Mouse (Mus musculus): Measurements from ENCODE around the gene Rapsn. TPM values are rescaled to one million over a fixed set of nuclear protein-coding genes. Genes with fewer than 3 reads are reported as not detected.
"Not testable (repeated sequence)": the region's sequence is repeated elsewhere in the genome, so short reads cannot be mapped to it uniquely, and the experiment has no call there.

Gene Rapsn
- polyA plus RNA-seq, 1 experiment = 1.9 TPM

DNA sequence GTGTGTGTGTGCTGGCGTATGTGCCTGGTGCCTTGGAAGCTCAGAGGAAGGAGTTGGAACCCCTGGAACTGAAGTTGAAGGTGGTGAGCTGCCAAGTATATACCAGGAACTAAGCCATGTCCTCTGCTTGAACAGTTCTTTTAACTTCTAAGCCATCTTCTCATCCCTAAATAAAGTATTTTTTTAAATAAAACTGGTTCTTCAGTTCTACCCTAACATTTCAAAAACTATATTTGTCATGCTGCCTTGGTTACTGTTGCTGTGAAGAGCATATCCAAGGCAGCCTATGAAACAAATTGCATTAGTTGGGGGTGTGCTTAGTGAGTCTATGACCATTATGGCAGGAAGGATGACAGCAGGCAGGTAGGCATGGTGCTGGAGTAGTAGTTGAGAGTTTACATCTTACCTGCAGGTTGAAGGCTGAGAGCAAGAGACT is 10.3 kb upstream of the Rapsn start:
- H3K4me3 ChIP-seq (ENCODE audit: insufficient read depth, low read length) = no peak overlapping the region
- peaks cover 12% of the 10 kb centered on the region for H3K4me1 ChIP-seq (ENCODE audit: control insufficient read depth, insufficient read depth, low read length)
- peak overlapping the region; percentile 91 for H3K27ac ChIP-seq (ENCODE audit: insufficient read depth, low read length)
- TF ChIP-seq POLR2A (IDR thresholded peaks at IDR 0.05; ENCODE audit: extremely low read depth, insufficient read depth, low read length) (no peak; the same call in 1 of the 2 replicates), CTCF (IDR thresholded peaks at IDR 0.05; ENCODE audit: extremely low read depth, insufficient read depth, low read length) (no peak)

DNA sequence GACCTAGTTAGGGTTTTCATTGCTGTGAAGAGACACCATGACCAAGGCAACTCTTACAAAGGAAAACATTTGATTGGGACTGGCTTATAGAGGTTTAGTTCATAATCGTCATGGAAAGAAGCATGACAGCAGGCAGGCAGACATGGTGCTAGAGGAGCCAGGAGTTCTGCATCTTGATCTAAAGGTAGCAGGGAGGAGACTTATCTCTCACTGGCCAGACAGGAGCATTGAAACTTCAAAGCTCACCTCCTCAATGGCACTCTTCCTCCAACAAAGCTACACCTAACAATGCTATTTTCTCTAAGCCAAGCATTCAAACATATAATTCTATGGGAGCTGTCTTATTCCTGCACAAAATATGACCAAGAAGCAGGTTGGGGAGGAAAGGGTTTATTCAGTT is 8.9 kb upstream of the Rapsn start:
- no peak for TF ChIP-seq POLR2A (IDR thresholded peaks at IDR 0.05; ENCODE audit: extremely low read depth, insufficient read depth, low read length)
- no peak for TF ChIP-seq CTCF (IDR thresholded peaks at IDR 0.05; ENCODE audit: extremely low read depth, insufficient read depth, low read length)
- H3K4me1 ChIP-seq (ENCODE audit: control insufficient read depth, insufficient read depth, low read length) = peaks cover 12% of the 10 kb centered on the region
- H3K4me3 ChIP-seq (ENCODE audit: insufficient read depth, low read length) = no peak overlapping the region
- H3K27ac ChIP-seq (ENCODE audit: insufficient read depth, low read length) = 0 out of 2 replicates have a peak overlapping the region, but pooled peaks have one; percentile 40

DNA sequence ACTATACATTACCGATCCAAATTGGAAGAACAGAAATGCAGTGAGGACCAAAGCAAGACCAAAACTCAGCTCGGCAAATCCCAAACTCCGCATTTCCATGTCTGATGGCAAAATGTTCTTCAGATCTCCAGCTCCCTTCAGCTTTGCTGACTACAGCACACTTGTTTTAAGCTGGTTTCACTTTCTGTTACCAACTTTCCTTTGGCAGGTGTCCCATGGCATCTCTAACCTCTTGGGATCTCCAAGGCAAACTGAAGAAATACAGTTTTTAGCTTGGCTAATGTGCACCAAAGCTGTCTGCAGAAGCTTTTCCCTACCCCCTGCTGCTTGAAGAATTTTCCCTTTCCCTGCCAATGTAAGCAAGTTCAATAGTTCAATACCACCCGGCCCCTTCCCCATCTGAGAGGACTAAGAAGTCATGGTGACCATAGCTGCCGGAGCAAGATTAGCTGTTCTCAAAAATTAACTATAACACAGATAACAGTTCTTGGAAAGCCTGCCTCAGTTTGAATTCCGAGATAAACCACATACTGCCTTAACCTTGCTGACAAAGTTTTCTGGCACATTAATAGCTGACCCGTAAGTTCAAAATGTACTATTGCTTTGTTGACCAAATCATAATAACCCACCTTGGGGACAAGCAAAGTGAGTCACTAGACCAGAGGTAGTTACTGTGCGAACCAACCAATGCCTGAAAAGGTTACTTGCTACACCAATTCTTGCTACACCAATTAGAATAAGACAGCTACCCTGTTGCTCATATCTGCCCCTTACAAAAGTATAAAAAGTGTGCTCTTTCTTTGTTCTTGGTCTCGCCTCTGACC is 7.8 kb upstream of the Rapsn start:
- Histone ChIP-seq H3K4me1 (ENCODE audit: control insufficient read depth, insufficient read depth, low read length) (peaks cover 12% of the 10 kb centered on the region), H3K4me3 (ENCODE audit: insufficient read depth, low read length) (no peak overlapping the region), H3K27ac (ENCODE audit: insufficient read depth, low read length) (no peak overlapping the region)
- TF ChIP-seq CTCF (IDR thresholded peaks at IDR 0.05; ENCODE audit: extremely low read depth, insufficient read depth, low read length) = no peak
- no peak for TF ChIP-seq POLR2A (IDR thresholded peaks at IDR 0.05; ENCODE audit: extremely low read depth, insufficient read depth, low read length)

DNA sequence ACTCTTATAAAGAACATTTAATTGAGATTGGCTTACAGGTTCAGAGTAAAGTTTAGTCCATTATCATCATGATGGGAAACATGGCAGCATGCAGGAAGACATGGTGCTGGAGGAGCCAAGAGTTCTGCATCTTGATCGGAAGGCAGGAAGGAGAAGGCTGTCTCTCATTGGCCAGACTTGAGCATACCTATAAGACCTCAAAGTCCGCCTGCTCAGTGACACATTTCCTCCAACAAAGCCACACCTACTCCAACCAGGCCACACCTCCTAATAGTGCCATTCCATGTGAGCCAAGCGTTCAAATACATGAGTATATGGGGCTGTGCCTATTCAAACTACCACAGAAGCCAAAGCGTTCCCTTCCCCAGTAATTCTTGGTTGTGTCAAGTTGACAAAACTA is 4.2 kb upstream of the Rapsn start:
- H3K4me1 ChIP-seq (ENCODE audit: control insufficient read depth, insufficient read depth, low read length) = no peaks in the 10 kb centered on the region; the same call in 1 of the 2 replicates
- no peak for TF ChIP-seq CTCF (IDR thresholded peaks at IDR 0.05; ENCODE audit: extremely low read depth, insufficient read depth, low read length)
- TF ChIP-seq POLR2A (IDR thresholded peaks at IDR 0.05; ENCODE audit: extremely low read depth, insufficient read depth, low read length) = no peak
- H3K4me3 ChIP-seq (ENCODE audit: insufficient read depth, low read length) = no peak overlapping the region
- no peak overlapping the region for H3K27ac ChIP-seq (ENCODE audit: insufficient read depth, low read length)

- Histone ChIP-seq H3K27ac (ENCODE audit: insufficient read depth, low read length) (no peak overlapping the region), H3K4me3 (ENCODE audit: insufficient read depth, low read length) (no peak overlapping the region), H3K4me1 (ENCODE audit: control insufficient read depth, insufficient read depth, low read length) (no peaks in the 10 kb centered on the region)
- no peak for TF ChIP-seq CTCF (IDR thresholded peaks at IDR 0.05; ENCODE audit: extremely low read depth, insufficient read depth, low read length)
- TF ChIP-seq POLR2A (IDR thresholded peaks at IDR 0.05; ENCODE audit: extremely low read depth, insufficient read depth, low read length) = no peak
Measured at GRCm38 (mm10) chr2:91033000-91033399, 2.4 kb upstream of the Rapsn start.

- Histone ChIP-seq H3K4me1 (ENCODE audit: control insufficient read depth, insufficient read depth, low read length) (no peaks in the 10 kb centered on the region), H3K4me3 (ENCODE audit: insufficient read depth, low read length) (no peak overlapping the region), H3K27ac (ENCODE audit: insufficient read depth, low read length) (no peak overlapping the region)
- TF ChIP-seq POLR2A (IDR thresholded peaks at IDR 0.05; ENCODE audit: extremely low read depth, insufficient read depth, low read length) = no peak
- no peak for TF ChIP-seq CTCF (IDR thresholded peaks at IDR 0.05; ENCODE audit: extremely low read depth, insufficient read depth, low read length)
Measured at GRCm38 (mm10) chr2:91041786-91042185, 6.4 kb downstream of the Rapsn start.

DNA sequence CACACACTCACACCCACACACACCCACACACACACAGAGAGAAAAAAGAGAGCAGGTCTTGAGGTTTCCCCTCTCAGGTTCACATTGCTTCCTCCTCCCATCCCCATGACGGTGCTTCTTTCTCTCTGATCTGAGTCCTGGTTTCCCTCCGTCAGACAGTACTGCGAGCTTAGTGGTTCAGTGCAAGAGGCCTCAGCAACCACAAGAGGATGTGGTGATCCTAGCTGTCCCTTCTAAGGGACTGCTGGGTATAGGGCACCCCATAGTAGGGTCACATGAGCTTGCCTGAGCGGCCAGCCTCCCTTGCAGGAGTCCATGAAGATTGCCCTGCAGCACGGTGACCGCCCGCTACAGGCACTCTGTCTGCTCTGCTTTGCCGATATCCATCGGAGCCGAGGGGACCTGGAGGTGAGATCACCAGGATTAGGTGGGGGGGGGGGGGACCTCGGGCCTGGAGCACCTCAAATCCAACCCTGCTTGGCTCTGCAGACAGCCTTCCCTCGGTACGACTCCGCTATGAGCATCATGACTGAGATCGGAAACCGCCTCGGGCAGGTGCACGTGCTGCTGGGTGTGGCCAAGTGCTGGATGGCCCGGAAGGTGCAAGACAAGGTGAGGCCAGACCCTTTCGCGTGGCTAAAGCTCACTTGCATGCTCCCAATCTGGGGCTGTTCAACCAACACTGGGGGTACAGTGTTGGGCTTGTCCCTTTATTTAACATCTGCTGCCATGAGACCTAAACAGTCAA is 7.4 kb downstream of the Rapsn start:
- TF ChIP-seq CTCF (IDR thresholded peaks at IDR 0.05; ENCODE audit: extremely low read depth, insufficient read depth, low read length) (no peak), POLR2A (IDR thresholded peaks at IDR 0.05; ENCODE audit: extremely low read depth, insufficient read depth, low read length) (no peak)
- H3K4me1 ChIP-seq (ENCODE audit: control insufficient read depth, insufficient read depth, low read length) = no peaks in the 10 kb centered on the region

DNA sequence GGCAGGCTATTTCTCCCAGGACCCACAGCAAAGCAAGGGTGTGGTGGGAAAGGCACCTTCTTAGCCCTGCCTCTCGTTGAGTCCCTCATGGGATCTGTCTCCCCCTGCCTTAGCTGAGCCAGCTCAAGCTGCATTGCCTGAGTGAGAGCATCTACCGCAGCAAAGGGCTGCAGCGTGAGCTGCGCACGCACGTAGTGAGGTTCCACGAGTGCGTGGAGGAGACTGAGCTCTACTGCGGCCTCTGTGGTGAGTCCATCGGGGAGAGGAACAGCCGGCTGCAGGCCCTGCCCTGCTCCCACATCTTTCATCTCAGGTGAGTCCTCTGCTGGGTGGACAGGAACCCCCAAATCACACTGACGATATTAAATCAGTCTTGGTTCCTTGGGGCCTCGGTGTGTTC is 9.3 kb downstream of the Rapsn start:
- Histone ChIP-seq H3K4me3 (ENCODE audit: insufficient read depth, low read length) (no peak overlapping the region), H3K27ac (ENCODE audit: insufficient read depth, low read length) (no peak overlapping the region), H3K4me1 (ENCODE audit: control insufficient read depth, insufficient read depth, low read length) (no peaks in the 10 kb centered on the region)
- TF ChIP-seq POLR2A (IDR thresholded peaks at IDR 0.05; ENCODE audit: extremely low read depth, insufficient read depth, low read length) (no peak), CTCF (IDR thresholded peaks at IDR 0.05; ENCODE audit: extremely low read depth, insufficient read depth, low read length) (no peak)

More for the DNA sequence above, 7.4 kb downstream of the Rapsn start:
- no peak overlapping the region for H3K4me3 ChIP-seq (ENCODE audit: insufficient read depth, low read length)
- no peak overlapping the region for H3K27ac ChIP-seq (ENCODE audit: insufficient read depth, low read length)

GRCm38 (mm10) chr2:91045805-91046204 is 10.4 kb downstream of the Rapsn start:
- not testable (repeated sequence) for H3K4me1 ChIP-seq (ENCODE audit: control insufficient read depth, insufficient read depth, low read length); H3K27ac ChIP-seq (ENCODE audit: insufficient read depth, low read length); H3K4me3 ChIP-seq (ENCODE audit: insufficient read depth, low read length)

- no peaks in the 10 kb centered on the region for H3K4me1 ChIP-seq (ENCODE audit: control insufficient read depth, insufficient read depth, low read length)
- no peak overlapping the region for H3K4me3 ChIP-seq (ENCODE audit: insufficient read depth, low read length)
- TF ChIP-seq CTCF (IDR thresholded peaks at IDR 0.05; ENCODE audit: extremely low read depth, insufficient read depth, low read length) = no peak
- no peak for TF ChIP-seq POLR2A (IDR thresholded peaks at IDR 0.05; ENCODE audit: extremely low read depth, insufficient read depth, low read length)
- H3K27ac ChIP-seq (ENCODE audit: insufficient read depth, low read length) = no peak overlapping the region
Measured at GRCm38 (mm10) chr2:91047359-91047758, 11.9 kb downstream of the Rapsn start.
